Mouse (Mus musculus): Measurements from ENCODE around the gene Gm20518. TPM values are rescaled to one million over a fixed set of nuclear protein-coding genes. Genes with fewer than 3 reads are reported as not detected.

Gm20518 gene
- polyA plus RNA-seq, 1 experiment from 2014 or later = 0.36 TPM

DNA sequence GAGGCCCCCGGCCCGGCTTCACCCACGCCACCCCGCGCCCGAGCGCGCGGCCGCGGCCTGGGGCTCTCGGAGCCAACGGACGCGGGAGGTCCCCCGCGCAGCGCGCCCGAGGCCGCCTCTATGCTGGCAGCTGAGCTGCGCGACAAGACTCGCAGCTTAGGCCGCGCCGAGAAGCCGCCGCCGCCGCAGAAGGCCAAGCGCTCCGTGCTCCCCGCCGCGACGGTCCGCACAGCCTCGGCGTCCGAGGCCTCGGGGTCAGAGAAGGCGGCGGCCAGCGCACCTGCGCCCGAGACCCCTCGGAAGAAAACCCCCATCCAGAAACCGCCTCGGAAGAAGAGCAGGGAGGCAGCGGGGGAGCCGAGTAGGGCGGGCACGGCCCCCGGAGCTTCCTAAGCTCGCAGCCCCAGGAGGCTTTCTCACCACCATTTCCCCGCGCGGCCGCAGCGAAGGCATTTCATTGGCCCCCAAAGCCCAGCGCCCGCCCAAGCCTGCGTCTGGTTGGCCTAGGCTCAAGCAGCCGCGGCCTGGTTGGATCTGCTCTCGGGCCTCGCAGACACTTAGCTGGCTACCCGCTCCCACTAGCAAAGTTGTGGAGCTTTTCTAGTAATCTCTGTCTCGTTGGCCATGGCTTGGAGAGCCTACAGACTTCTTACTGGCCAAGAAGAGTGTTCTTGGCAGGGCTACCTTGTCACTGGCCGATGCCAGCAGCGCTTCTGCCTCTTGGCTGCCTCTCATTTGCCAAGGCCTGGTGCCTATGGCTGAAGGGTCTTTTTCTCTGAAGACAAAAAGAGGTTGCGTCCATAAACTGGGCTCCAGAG, 84.1 kb downstream of the Gm20518 start:
- H3K9me3 ChIP-seq (ENCODE audit: control insufficient read depth, low read length) = no peaks in the 10 kb centered on the region
- H3K27me3 ChIP-seq (replicated peaks; ENCODE audit: control insufficient read depth, insufficient read depth, low read length) = peaks cover 28% of the 10 kb centered on the region
- H3K9ac ChIP-seq (ENCODE audit: low read depth, low read length) = peak overlapping the region; percentile 92
- ATAC-seq = peak; percentile 87
- 2% methylated on average over 60 of the region's 73 CpGs for WGBS
- H3K4me1 ChIP-seq (ENCODE audit: control insufficient read depth, insufficient read depth, low read depth, low read length) = peaks cover 47% of the 10 kb centered on the region
- no peaks in the 10 kb centered on the region for H3K36me3 ChIP-seq (ENCODE audit: control insufficient read depth, insufficient read depth, low read length)
- H3K4me2 ChIP-seq (ENCODE audit: low read length) = peak overlapping the region; percentile 97
- H3K27ac ChIP-seq (ENCODE audit: low read depth, low read length) = peak overlapping the region; percentile 89
- H3K4me3 ChIP-seq (ENCODE audit: low read length) = peak overlapping the region; percentile 73

DNA sequence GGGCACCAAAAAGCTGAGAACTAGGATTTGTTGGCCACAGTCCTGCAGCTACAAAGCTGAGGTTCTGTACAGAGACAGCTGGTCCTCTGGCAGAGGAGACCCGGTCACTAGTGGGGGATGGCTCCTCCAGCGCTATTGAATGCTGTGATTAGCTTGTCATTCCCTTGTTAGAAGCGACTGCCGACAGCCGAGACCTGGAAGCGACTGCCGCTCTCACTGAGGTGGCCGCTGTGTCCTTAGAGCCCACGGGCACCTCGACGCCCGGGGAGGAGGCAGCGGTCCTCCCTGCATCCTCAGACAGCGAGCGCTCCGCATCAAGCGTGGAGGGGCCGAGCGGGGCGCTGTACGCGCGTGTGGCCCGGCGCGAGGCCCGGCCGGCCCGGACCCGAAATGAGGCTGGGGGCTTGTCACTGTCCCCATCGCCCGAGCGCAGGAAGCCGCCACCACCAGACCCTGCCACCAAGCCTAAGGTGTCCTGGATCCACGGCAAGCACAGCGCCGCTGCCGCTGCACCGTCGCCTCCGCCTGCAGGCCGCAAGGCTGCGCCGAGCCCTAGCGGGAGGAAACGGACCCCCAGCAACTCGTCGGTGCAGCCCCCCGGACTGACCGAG, 84.8 kb downstream of the Gm20518 start:
- ATAC-seq = peak; percentile 26
- Histone ChIP-seq H3K9me3 (ENCODE audit: control insufficient read depth, low read length) (no peaks in the 10 kb centered on the region), H3K9ac (ENCODE audit: low read depth, low read length) (peak overlapping the region; percentile 92), H3K27me3 (replicated peaks; ENCODE audit: control insufficient read depth, insufficient read depth, low read length) (peaks cover 34% of the 10 kb centered on the region), H3K4me1 (ENCODE audit: control insufficient read depth, insufficient read depth, low read depth, low read length) (peaks cover 50% of the 10 kb centered on the region), H3K27ac (ENCODE audit: low read depth, low read length) (peak overlapping the region; percentile 89), H3K36me3 (ENCODE audit: control insufficient read depth, insufficient read depth, low read length) (no peaks in the 10 kb centered on the region), H3K4me3 (ENCODE audit: low read length) (peak overlapping the region; percentile 73), H3K4me2 (ENCODE audit: low read length) (peak overlapping the region; percentile 97)
- WGBS = 2% methylated on average over 49 of the region's 50 CpGs

DNA sequence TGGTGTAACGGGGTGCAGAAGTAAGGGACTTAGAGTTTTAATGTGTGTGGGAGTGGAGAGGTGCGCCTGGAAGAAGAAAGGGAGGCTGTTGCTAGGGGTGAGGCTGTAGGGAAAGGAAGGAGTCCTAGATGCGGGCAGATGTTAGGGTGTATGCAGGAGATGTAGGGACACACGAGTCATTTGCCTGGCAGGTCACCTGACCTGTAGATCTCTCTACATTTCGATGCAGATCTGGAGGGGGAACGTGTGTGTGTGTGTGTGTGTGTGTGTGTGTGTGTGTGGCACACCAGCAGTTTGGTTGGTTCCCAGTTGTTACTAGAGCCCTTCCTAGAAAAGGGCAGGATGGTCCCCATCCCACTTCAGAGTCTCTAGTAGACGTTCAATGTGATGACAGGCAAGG, 86.5 kb downstream of the Gm20518 start:
- H3K27me3 ChIP-seq (replicated peaks; ENCODE audit: control insufficient read depth, insufficient read depth, low read length) = peaks cover 49% of the 10 kb centered on the region
- H3K27ac ChIP-seq (ENCODE audit: low read depth, low read length) = no peak overlapping the region
- WGBS = 10% methylated on average over 7 of the region's 7 CpGs
- peaks cover 50% of the 10 kb centered on the region for H3K4me1 ChIP-seq (ENCODE audit: control insufficient read depth, insufficient read depth, low read depth, low read length)
- H3K4me2 ChIP-seq (ENCODE audit: low read length) = no peak overlapping the region; the same call in 1 of the 2 replicates
- H3K9me3 ChIP-seq (ENCODE audit: control insufficient read depth, low read length) = no peaks in the 10 kb centered on the region
- H3K9ac ChIP-seq (ENCODE audit: low read depth, low read length) = no peak overlapping the region
- ATAC-seq = no peak
- peak overlapping the region; percentile 32; the same call in 1 of the 2 replicates for H3K4me3 ChIP-seq (ENCODE audit: low read length)
- no peaks in the 10 kb centered on the region for H3K36me3 ChIP-seq (ENCODE audit: control insufficient read depth, insufficient read depth, low read length)

DNA sequence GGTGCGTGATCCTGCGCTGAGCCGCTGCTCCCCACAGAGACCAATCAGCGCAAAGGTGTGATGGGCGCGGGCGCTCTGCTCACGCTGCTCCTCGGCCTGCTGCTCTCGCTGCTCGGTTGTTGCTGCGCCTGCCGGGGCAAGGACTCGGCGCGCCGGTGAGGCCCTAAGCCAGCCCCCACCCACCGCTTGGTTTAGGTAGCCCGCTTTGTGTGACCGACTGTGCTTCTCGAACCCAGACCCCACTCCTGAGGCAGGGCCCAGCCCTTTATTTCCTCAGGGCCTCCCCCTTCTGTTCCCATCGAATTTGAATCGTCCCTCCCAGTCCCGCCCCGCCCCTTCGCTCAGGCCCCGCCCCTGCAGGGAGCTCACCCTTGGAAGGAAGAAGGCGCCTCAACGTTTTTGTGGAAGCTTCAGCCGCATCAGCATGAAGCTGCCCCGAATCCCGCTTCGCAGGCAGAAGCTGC, 87.0 kb downstream of the Gm20518 start:
- Histone ChIP-seq H3K4me2 (ENCODE audit: low read length) (peak overlapping the region; percentile 55), H3K36me3 (ENCODE audit: control insufficient read depth, insufficient read depth, low read length) (no peaks in the 10 kb centered on the region), H3K27ac (ENCODE audit: low read depth, low read length) (no peak overlapping the region), H3K4me1 (ENCODE audit: control insufficient read depth, insufficient read depth, low read depth, low read length) (peaks cover 46% of the 10 kb centered on the region), H3K27me3 (replicated peaks; ENCODE audit: control insufficient read depth, insufficient read depth, low read length) (peaks cover 54% of the 10 kb centered on the region), H3K9ac (ENCODE audit: low read depth, low read length) (peak overlapping the region; percentile 48), H3K4me3 (ENCODE audit: low read length) (peak overlapping the region; percentile 32), H3K9me3 (ENCODE audit: control insufficient read depth, low read length) (no peaks in the 10 kb centered on the region)
- 4% methylated on average over 33 of the region's 33 CpGs for WGBS
- no peak for ATAC-seq

DNA sequence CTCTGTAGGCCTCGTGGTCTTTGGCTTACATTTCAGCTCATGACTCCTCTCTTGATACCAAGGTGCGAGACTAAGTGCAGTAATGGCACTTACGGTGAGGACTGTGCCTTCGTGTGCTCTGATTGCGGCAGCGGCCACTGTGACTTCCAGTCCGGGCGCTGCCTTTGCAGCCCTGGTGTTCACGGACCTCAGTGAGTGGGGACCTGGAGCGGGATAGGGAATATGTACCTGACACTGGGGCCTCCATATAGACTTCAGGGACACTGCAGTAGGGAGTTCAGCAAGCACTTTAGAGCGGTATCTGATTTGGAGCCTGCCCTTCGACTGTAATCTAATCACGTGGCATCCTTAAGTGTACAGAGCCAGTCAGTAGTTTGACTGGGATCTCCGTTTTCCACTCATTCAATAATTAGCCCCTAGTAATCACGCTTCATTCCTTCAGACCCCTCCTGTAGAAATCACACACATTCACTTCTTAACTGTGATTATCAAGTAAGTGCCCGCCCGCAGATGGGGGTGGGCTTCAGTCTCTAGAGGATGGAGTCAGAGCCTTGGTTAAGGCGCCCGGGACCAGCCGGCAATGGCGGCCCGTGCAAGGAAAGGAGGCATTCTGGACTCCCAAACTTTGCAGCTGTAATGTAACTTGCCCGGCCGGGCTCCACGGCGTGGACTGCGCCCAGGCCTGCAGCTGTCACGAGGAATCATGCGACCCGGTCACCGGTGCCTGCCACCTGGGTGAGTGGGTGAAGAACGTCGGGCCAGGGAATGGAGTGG, 87.6 kb downstream of the Gm20518 start:
- Histone ChIP-seq H3K4me1 (ENCODE audit: control insufficient read depth, insufficient read depth, low read depth, low read length) (peaks cover 42% of the 10 kb centered on the region), H3K4me3 (ENCODE audit: low read length) (peak overlapping the region; percentile 43), H3K27me3 (replicated peaks; ENCODE audit: control insufficient read depth, insufficient read depth, low read length) (peaks cover 60% of the 10 kb centered on the region), H3K9me3 (ENCODE audit: control insufficient read depth, low read length) (no peaks in the 10 kb centered on the region), H3K4me2 (ENCODE audit: low read length) (peak overlapping the region; percentile 75), H3K27ac (ENCODE audit: low read depth, low read length) (no peak overlapping the region), H3K36me3 (ENCODE audit: control insufficient read depth, insufficient read depth, low read length) (no peaks in the 10 kb centered on the region), H3K9ac (ENCODE audit: low read depth, low read length) (peak overlapping the region; percentile 48; the same call in 1 of the 2 replicates)
- 9% methylated on average over 33 of the region's 33 CpGs for WGBS
- ATAC-seq = no peak

DNA sequence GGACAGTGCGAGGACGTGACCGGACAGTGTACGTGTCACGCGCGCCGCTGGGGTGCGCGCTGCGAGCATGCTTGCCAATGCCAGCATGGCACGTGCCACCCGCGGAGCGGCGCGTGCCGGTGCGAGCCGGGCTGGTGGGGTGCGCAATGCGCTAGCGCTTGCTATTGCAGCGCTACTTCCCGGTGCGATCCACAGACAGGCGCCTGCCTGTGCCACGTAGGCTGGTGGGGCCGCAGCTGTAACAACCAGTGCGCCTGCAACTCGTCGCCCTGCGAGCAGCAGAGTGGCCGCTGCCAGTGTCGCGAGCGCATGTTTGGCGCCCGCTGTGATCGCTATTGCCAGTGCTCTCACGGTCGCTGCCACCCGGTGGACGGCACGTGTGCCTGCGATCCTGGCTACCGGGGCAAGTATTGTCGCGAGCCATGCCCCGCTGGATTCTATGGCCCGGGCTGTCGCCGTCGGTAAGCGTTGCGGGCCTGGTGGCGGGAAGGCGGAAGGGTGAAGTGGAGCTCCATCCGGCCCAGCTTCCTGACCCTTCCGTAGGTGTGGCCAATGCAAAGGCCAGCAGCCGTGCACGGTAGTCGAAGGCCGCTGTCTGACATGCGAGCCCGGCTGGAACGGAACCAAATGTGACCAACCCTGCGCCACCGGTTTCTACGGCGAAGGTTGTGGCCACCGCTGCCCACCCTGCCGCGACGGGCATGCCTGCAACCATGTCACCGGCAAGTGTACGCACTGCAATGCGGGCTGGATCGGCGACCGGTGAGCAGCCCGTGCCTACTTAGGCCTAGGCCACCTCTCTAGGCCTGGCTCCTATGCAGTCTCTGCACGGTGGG, 88.4 kb downstream of the Gm20518 start:
- Histone ChIP-seq H3K9me3 (ENCODE audit: control insufficient read depth, low read length) (no peaks in the 10 kb centered on the region), H3K27me3 (replicated peaks; ENCODE audit: control insufficient read depth, insufficient read depth, low read length) (peaks cover 63% of the 10 kb centered on the region), H3K4me1 (ENCODE audit: control insufficient read depth, insufficient read depth, low read depth, low read length) (peaks cover 45% of the 10 kb centered on the region), H3K36me3 (ENCODE audit: control insufficient read depth, insufficient read depth, low read length) (no peaks in the 10 kb centered on the region), H3K4me2 (ENCODE audit: low read length) (peak overlapping the region; percentile 75), H3K4me3 (ENCODE audit: low read length) (peak overlapping the region; percentile 43), H3K27ac (ENCODE audit: low read depth, low read length) (no peak overlapping the region), H3K9ac (ENCODE audit: low read depth, low read length) (peak overlapping the region; percentile 55)
- 0 out of 2 replicates have a peak, but pooled peaks have one; percentile 9 for ATAC-seq
- WGBS = 4% methylated on average over 80 of the region's 83 CpGs

DNA sequence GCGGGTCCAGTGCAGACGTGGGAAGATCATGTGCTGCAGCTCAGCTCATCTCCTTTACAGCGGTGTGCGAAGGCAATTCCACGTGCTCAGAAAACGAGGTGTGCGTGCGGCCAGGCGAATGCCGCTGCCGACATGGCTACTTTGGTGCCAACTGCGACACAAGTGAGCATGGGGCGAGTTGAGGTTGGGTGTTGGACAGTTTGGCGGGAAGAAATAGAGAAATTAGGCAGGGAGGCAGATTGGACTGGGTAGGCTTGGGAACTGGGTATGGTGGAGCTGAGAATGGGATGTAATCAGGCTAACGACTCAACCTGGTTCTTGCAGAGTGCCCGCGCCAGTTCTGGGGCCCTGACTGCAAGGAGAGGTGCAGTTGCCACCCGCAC, 89.0 kb downstream of the Gm20518 start:
- H3K9ac ChIP-seq (ENCODE audit: low read depth, low read length) = peak overlapping the region; percentile 55
- H3K36me3 ChIP-seq (ENCODE audit: control insufficient read depth, insufficient read depth, low read length) = no peaks in the 10 kb centered on the region
- H3K4me3 ChIP-seq (ENCODE audit: low read length) = peak overlapping the region; percentile 43
- H3K4me1 ChIP-seq (ENCODE audit: control insufficient read depth, insufficient read depth, low read depth, low read length) = peaks cover 42% of the 10 kb centered on the region
- H3K9me3 ChIP-seq (ENCODE audit: control insufficient read depth, low read length) = no peaks in the 10 kb centered on the region
- peaks cover 63% of the 10 kb centered on the region for H3K27me3 ChIP-seq (replicated peaks; ENCODE audit: control insufficient read depth, insufficient read depth, low read length)
- WGBS = 6% methylated on average over 18 of the region's 18 CpGs
- no peak overlapping the region for H3K27ac ChIP-seq (ENCODE audit: low read depth, low read length)
- ATAC-seq = no peak
- H3K4me2 ChIP-seq (ENCODE audit: low read length) = peak overlapping the region; percentile 75

DNA sequence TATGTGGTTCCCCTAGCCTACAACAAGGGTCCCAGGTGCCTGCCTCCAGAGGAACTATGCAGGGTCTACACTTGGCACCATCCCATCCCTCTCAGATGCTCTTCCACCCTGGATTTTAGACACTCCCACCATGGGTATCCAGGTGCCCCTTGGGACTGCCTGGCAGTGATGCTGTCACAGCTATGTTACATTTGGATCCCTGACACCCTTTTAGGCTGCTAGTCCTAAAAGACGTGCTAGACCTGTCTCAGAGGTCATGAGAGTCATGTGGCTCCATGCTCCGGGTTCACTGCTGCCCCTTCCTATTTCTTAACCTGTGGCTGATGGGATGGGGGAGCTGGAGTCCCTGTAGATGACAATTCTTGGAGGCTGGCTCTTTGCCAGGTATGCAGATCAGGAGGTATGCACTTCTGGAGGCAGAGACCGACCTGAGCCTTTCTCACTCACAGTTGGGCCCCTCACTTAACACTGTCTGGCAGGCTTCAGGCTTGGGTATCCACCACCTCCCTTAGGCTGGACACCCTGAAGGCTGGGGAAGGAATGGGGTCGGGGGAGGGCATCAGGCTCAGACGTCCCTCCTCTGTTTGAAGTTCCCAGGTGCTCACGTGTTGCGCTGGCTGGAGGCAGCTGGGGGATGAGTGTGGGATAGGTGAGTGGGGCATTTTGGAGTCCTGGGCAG, 89.6 kb downstream of the Gm20518 start:
- H3K27me3 ChIP-seq (replicated peaks; ENCODE audit: control insufficient read depth, insufficient read depth, low read length) = peaks cover 66% of the 10 kb centered on the region
- no peaks in the 10 kb centered on the region for H3K9me3 ChIP-seq (ENCODE audit: control insufficient read depth, low read length)
- H3K4me3 ChIP-seq (ENCODE audit: low read length) = no peak overlapping the region
- peaks cover 45% of the 10 kb centered on the region for H3K4me1 ChIP-seq (ENCODE audit: control insufficient read depth, insufficient read depth, low read depth, low read length)
- no peaks in the 10 kb centered on the region for H3K36me3 ChIP-seq (ENCODE audit: control insufficient read depth, insufficient read depth, low read length)
- H3K27ac ChIP-seq (ENCODE audit: low read depth, low read length) = no peak overlapping the region
- peak overlapping the region; percentile 75 for H3K4me2 ChIP-seq (ENCODE audit: low read length)
- H3K9ac ChIP-seq (ENCODE audit: low read depth, low read length) = no peak overlapping the region
- ATAC-seq = no peak
- 8% methylated on average over 7 of the region's 7 CpGs for WGBS

Measured in hindbrain, embryonic 16.5 days (tissue).